Mouse (Mus musculus): Measurements from ENCODE around the gene Srrm4.

- TF ChIP-seq CTCF (IDR thresholded peaks at IDR 0.05; ENCODE audit: low read depth) (no peak), EP300 (optimal IDR thresholded peaks at IDR 0.05) (no peak)
Measured at GRCm38 (mm10) chr5:116389856-116390542, 201.6 kb downstream of the Srrm4 start.
